8 mouse cellular contexts compared by ENCODE assay signal in genomic region chr8:70672325-70673078, GRCm38 (mm10). TPM values are rescaled to one million over a fixed set of nuclear protein-coding genes. Genes with fewer than 3 reads are reported as not detected.
A peak's percentile ranks its signal among the peaks of the same experiment; 100 is the strongest.
DNase-seq lines count a peak whose midpoint lies in the region; ATAC-seq and TF ChIP-seq lines count a peak whose summit lies in the region.

No protein-coding gene starts in this region.

- TF ChIP-seq CTCF in gastrocnemius, adult 2 months (IDR thresholded peaks at IDR 0.05), result no peak

- no peak; the same call in 1 of the 2 replicates for ATAC-seq in forebrain, embryonic 12.5 days (ENCODE audit: low FRiP score)
- ATAC-seq in liver, embryonic 16.5 days (ENCODE audit: low read depth), result no peak; the same call in 1 of the 2 replicates
- ATAC-seq in CD4-positive, CD25-positive, alpha-beta regulatory T cell, adult 4 months, result no peak

- no peak for DNase-seq in gastrocnemius, adult 2 months
- no peak for DNase-seq in gastrocnemius, postnatal 25 days
- peak; percentile 62 for DNase-seq in 416B (ENCODE audit: low read depth)
- DNase-seq in natural killer cell, adult 2 months (ENCODE audit: low spot score in 2 of 2), result no peak
- no peak for DNase-seq in adrenal gland, adult 8-10 months

- peak overlapping the region; percentile 34; the same call in 1 of the 2 replicates for H3K9ac ChIP-seq in forebrain, embryonic 12.5 days
- peak overlapping the region; percentile 76 for H3K9ac ChIP-seq in liver, embryonic 16.5 days (ENCODE audit: low read depth, low read length)

- H3K36me3 ChIP-seq in forebrain, embryonic 12.5 days (replicated peaks), result 0 out of 2 replicates have a peak, but pooled peaks cover 9% of the 10 kb centered on the region
- H3K36me3 ChIP-seq in liver, embryonic 16.5 days (ENCODE audit: control insufficient read depth, insufficient read depth), result no peaks in the 10 kb centered on the region

- H3K27ac ChIP-seq in gastrocnemius, adult 2 months, result peak overlapping the region; percentile 98
- peak overlapping the region; percentile 94 for H3K27ac ChIP-seq in forebrain, embryonic 12.5 days
- H3K27ac ChIP-seq in liver, embryonic 16.5 days (ENCODE audit: low read length), result peak overlapping the region; percentile 97

- H3K4me1 ChIP-seq in forebrain, embryonic 12.5 days, result peaks cover 19% of the 10 kb centered on the region
- peaks cover 43% of the 10 kb centered on the region for H3K4me1 ChIP-seq in liver, embryonic 16.5 days (ENCODE audit: control insufficient read depth, low read depth, low read length)

- 39% methylated on average over 19 of the region's 19 CpGs for WGBS in forebrain, embryonic 12.5 days
- WGBS in liver, embryonic 16.5 days (ENCODE audit: insufficient replicate concordance), result 33% methylated on average over 19 of the region's 19 CpGs

- H3K4me3 ChIP-seq in gastrocnemius, adult 2 months, result peak overlapping the region; percentile 82
- H3K4me3 ChIP-seq in forebrain, embryonic 12.5 days (replicated peaks), result peak overlapping the region; percentile 62
- H3K4me3 ChIP-seq in liver, embryonic 16.5 days (ENCODE audit: low read depth, low read length), result peak overlapping the region; percentile 83

- peak overlapping the region; percentile 65 for H3K4me2 ChIP-seq in forebrain, embryonic 12.5 days
- H3K4me2 ChIP-seq in liver, embryonic 16.5 days (ENCODE audit: low read depth, low read length), result peak overlapping the region; percentile 94

- no peaks in the 10 kb centered on the region; the same call in 1 of the 2 replicates for H3K9me3 ChIP-seq in forebrain, embryonic 12.5 days
- H3K9me3 ChIP-seq in liver, embryonic 16.5 days (replicated peaks; ENCODE audit: control insufficient read depth, low read length), result no peaks in the 10 kb centered on the region; the same call in 1 of the 2 replicates

- H3K27me3 ChIP-seq in forebrain, embryonic 12.5 days, result no peaks in the 10 kb centered on the region
- no peaks in the 10 kb centered on the region for H3K27me3 ChIP-seq in liver, embryonic 16.5 days (ENCODE audit: control insufficient read depth, insufficient read depth, low read depth, low read length)

- intact Hi-C loops in gastrocnemius, adult 2 months (cut with DNase I), result loop anchor here (1.0 kb wide), 1 partner anchor 28 kb away; no protein-coding TSS in a partner anchor

RNA-seq across cellular contexts. Expression of gene Lsm4, which starts 0.5 kb away (rescaled TPM):
- 10 to 100 TPM; 61.7 to 65.6 TPM for total RNA-seq in gastrocnemius, adult 2 months (2021)
- 10 to 100 TPM; 57.7 to 66.0 TPM for total RNA-seq in gastrocnemius, postnatal 25 days (2021)
- polyA plus RNA-seq in forebrain, embryonic 12.5 days (2016; fragmentation: Nextera tagmentation; extraction: Ambion mirVana), result 259 and 275 TPM in 2 replicates
- 104 and 113 TPM in 2 replicates for polyA plus RNA-seq in liver, embryonic 16.5 days (2015; fragmentation: Nextera tagmentation; extraction: Ambion mirVana)
- 10 to 100 TPM; 86.8 to 94.5 TPM for polyA plus RNA-seq in CD4-positive, CD25-positive, alpha-beta regulatory T cell, adult 4 months (2017; shearing (Covaris generic))
- total RNA-seq in adrenal gland, adult 8-10 months (2022), result 100 to 1,000 TPM in 1 of 4 experiments, 10 to 100 TPM in 3; 81.4 to 101 (median 86.6) TPM

RNA-seq across cellular contexts. Expression of gene Pgpep1, which starts 12.3 kb away (rescaled TPM):
- total RNA-seq in gastrocnemius, adult 2 months (2021), result 10 to 100 TPM in 1 of 2 experiments, 1 to 10 TPM in 1; 9.3 to 22.5 TPM
- total RNA-seq in gastrocnemius, postnatal 25 days (2021), result 10 to 100 TPM; 18.6 to 22.6 TPM
- 69.3 and 70.4 TPM in 2 replicates for polyA plus RNA-seq in forebrain, embryonic 12.5 days (2016; fragmentation: Nextera tagmentation; extraction: Ambion mirVana)
- polyA plus RNA-seq in liver, embryonic 16.5 days (2015; fragmentation: Nextera tagmentation; extraction: Ambion mirVana), result 18.9 and 20.5 TPM in 2 replicates
- 1 to 10 TPM; 7.0 to 9.5 TPM for polyA plus RNA-seq in CD4-positive, CD25-positive, alpha-beta regulatory T cell, adult 4 months (2017; shearing (Covaris generic))
- 100 to 1,000 TPM; 129 to 163 (median 131) TPM for total RNA-seq in adrenal gland, adult 8-10 months (2022)

RNA-seq across cellular contexts. Expression of gene Jund, which starts 26.2 kb away (rescaled TPM):
- total RNA-seq in gastrocnemius, adult 2 months (2021), result 10 to 100 TPM; 35.5 to 54.5 TPM
- 10 to 100 TPM; 54.5 to 68.6 TPM for total RNA-seq in gastrocnemius, postnatal 25 days (2021)
- 153 and 165 TPM in 2 replicates for polyA plus RNA-seq in forebrain, embryonic 12.5 days (2016; fragmentation: Nextera tagmentation; extraction: Ambion mirVana)
- 12.3 and 17.5 TPM in 2 replicates for polyA plus RNA-seq in liver, embryonic 16.5 days (2015; fragmentation: Nextera tagmentation; extraction: Ambion mirVana)
- 10 to 100 TPM in 1 of 2 experiments, 1 to 10 TPM in 1; 7.6 to 23.3 TPM for polyA plus RNA-seq in CD4-positive, CD25-positive, alpha-beta regulatory T cell, adult 4 months (2017; shearing (Covaris generic))
- total RNA-seq in adrenal gland, adult 8-10 months (2022), result 100 to 1,000 TPM; 187 to 329 (median 253) TPM

RNA-seq across cellular contexts. Expression of gene Iqcn, which starts 30.8 kb away (rescaled TPM):
- total RNA-seq in gastrocnemius, adult 2 months (2021), result not detected
- total RNA-seq in gastrocnemius, postnatal 25 days (2021), result not detected
- 0.04 and 0.10 TPM in 2 replicates for polyA plus RNA-seq in forebrain, embryonic 12.5 days (2016; fragmentation: Nextera tagmentation; extraction: Ambion mirVana)
- polyA plus RNA-seq in liver, embryonic 16.5 days (2015; fragmentation: Nextera tagmentation; extraction: Ambion mirVana), result 0.02 TPM in 1 of 2 replicates, not detected in the other
- polyA plus RNA-seq in CD4-positive, CD25-positive, alpha-beta regulatory T cell, adult 4 months (2017; shearing (Covaris generic)), result under 1 TPM in 1 of 2 experiments, not detected in 1; 0.07 TPM
- total RNA-seq in adrenal gland, adult 8-10 months (2022), result under 1 TPM in 3 of 4 experiments, not detected in 1; 0.07 to 0.09 (median 0.08) TPM

RNA-seq across cellular contexts. Expression of gene Gdf15, which starts 40.2 kb away (rescaled TPM):
- total RNA-seq in gastrocnemius, adult 2 months (2021), result under 1 TPM in 1 of 2 experiments, not detected in 1; 0.28 TPM
- total RNA-seq in gastrocnemius, postnatal 25 days (2021), result under 1 TPM in 1 of 2 experiments, not detected in 1; 0.33 TPM
- polyA plus RNA-seq in forebrain, embryonic 12.5 days (2016; fragmentation: Nextera tagmentation; extraction: Ambion mirVana), result 0.14 TPM in 1 of 2 replicates, not detected in the other
- 2.7 and 3.1 TPM in 2 replicates for polyA plus RNA-seq in liver, embryonic 16.5 days (2015; fragmentation: Nextera tagmentation; extraction: Ambion mirVana)
- polyA plus RNA-seq in CD4-positive, CD25-positive, alpha-beta regulatory T cell, adult 4 months (2017; shearing (Covaris generic)), result not detected
- total RNA-seq in adrenal gland, adult 8-10 months (2022), result 1 to 10 TPM; 1.8 to 3.5 (median 3.0) TPM

Comparison
In these comparisons a context has a peak if more than half of its experiments do, and no peak if none do; other contexts are left out.
1. RNA of gene Pgpep1, which starts 12.3 kb away (total RNA-seq): 129 to 163 TPM in adrenal gland, adult 8-10 months; 18.6 to 22.6 TPM in gastrocnemius, postnatal 25 days and 9.3 to 22.5 TPM in gastrocnemius, adult 2 months; every median in the first group is over 4 times any median in the second.
2. Peak in every context shown above with its lines, with median percentiles within 50 percentile points of each other: H3K27ac ChIP-seq and H3K4me3 ChIP-seq.